Mouse (Mus musculus) CH12.LX (cell line): ENCODE results near the gene Slf1.

Source experiments
- CHD2 ChIP-seq: IDR thresholded peaks from 2 replicates; pipeline ENCODE4 v1.6.1; 2011; ENCODE audit warnings: low read length, improper control_type of control experiment
- CTCF ChIP-seq, 2 experiments: IDR thresholded peaks in 1 of 2; conservative IDR thresholded peaks in 1 of 2; 2 replicates each; pipeline ENCODE4 v1.5.1; 2011 to 2012; ENCODE audit warnings: low read depth in 2 of 2, low read length in 2 of 2, improper control_type of control experiment in 1 of 2, inconsistent platforms in 1 of 2, mild to moderate bottlenecking in 1 of 2, moderate library complexity in 1 of 2
- ELF1 ChIP-seq: IDR thresholded peaks from 2 replicates; pipeline ENCODE4 v1.6.1; 2014; ENCODE audit warnings: low read depth, mild to moderate bottlenecking, inconsistent platforms, low read length, improper control_type of control experiment
- HCFC1 ChIP-seq: IDR thresholded peaks from 2 replicates; pipeline ENCODE4 v1.6.1; 2012; ENCODE audit warnings: low read depth, mild to moderate bottlenecking, inconsistent platforms, low read length, improper control_type of control experiment
- MAFK ChIP-seq: IDR thresholded peaks from 2 replicates; pipeline ENCODE4 v1.6.1; 2011; ENCODE audit warnings: low read length, improper control_type of control experiment; ENCODE audit not compliant: insufficient replicate concordance
- MEF2A ChIP-seq: IDR thresholded peaks from 2 replicates; pipeline ENCODE4 v1.6.1; 2014; ENCODE audit warnings: low read depth, mild to moderate bottlenecking, inconsistent platforms, low read length, improper control_type of control experiment, borderline replicate concordance
- MXI1 ChIP-seq: IDR thresholded peaks from 2 replicates; pipeline ENCODE4 v1.6.1; 2011; ENCODE audit warnings: mild to moderate bottlenecking, low read depth, low read length, improper control_type of control experiment
- NELFE ChIP-seq: IDR thresholded peaks from 2 replicates; pipeline ENCODE4 v1.6.1; 2011; ENCODE audit warnings: low read depth, low read length, improper control_type of control experiment
- POLR2AphosphoS2 ChIP-seq: IDR thresholded peaks from 2 replicates; pipeline ENCODE4 v1.6.1; 2011; ENCODE audit warnings: low read depth, low read length, improper control_type of control experiment
- TCF12 ChIP-seq: IDR thresholded peaks from 2 replicates; pipeline ENCODE4 v1.6.1; 2014; ENCODE audit warnings: low read depth, mild to moderate bottlenecking, inconsistent platforms, low read length, improper control_type of control experiment
- UBTF ChIP-seq: IDR thresholded peaks from 2 replicates; pipeline ENCODE4 v1.6.1; 2012; ENCODE audit warnings: low read depth, mild to moderate bottlenecking, inconsistent platforms, low read length, improper control_type of control experiment, moderate library complexity
- USF2 ChIP-seq: conservative IDR thresholded peaks from 2 replicates; pipeline ENCODE4 v1.6.1; 2011; ENCODE audit warnings: low read depth, low read length, improper control_type of control experiment
- ZC3H11A ChIP-seq: IDR thresholded peaks from 2 replicates; pipeline ENCODE4 v1.6.1; 2012; ENCODE audit warnings: low read depth, mild to moderate bottlenecking, inconsistent platforms, low read length, improper control_type of control experiment

- TF ChIP-seq MAFK (no peak), NELFE (no peak), ELF1 (no peak), MEF2A (no peak), UBTF (no peak), CHD2 (no peak), ZC3H11A (no peak), HCFC1 (no peak), CTCF (conservative IDR thresholded peaks at IDR 0.05 in 1 of 2, IDR thresholded peaks at IDR 0.05 in 1 of 2; ENCODE audit: low read depth in 2 of 2, low read length in 2 of 2) (no peak), POLR2AphosphoS2 (no peak), MXI1 (no peak), TCF12 (no peak), USF2 (no peak)
These were observed 16.6 kb downstream of the Slf1 start for GRCm38 (mm10) chr13:77118695-77119094.
